Mouse (Mus musculus): ENCODE results near the gene Hnf4a. TPM values are rescaled to one million over a fixed set of nuclear protein-coding genes. Genes with fewer than 3 reads are reported as not detected.

Gene Hnf4a
- polyA plus RNA-seq, 1 experiment from 2014 or later, result 34.1 TPM

- Histone ChIP-seq H3K9ac (ENCODE audit: low read length) (no peak overlapping the region), H3K9me3 (replicated peaks; ENCODE audit: control insufficient read depth, low read length) (no peaks in the 10 kb centered on the region), H3K4me1 (ENCODE audit: control insufficient read depth, insufficient read depth, low read length) (no peaks in the 10 kb centered on the region), H3K27ac (ENCODE audit: low read length) (no peak overlapping the region), H3K4me3 (replicated peaks; ENCODE audit: low read length) (no peak overlapping the region), H3K27me3 (ENCODE audit: control insufficient read depth, insufficient read depth, low read length) (no peaks in the 10 kb centered on the region), H3K4me2 (ENCODE audit: low read depth, low read length) (no peak overlapping the region), H3K36me3 (ENCODE audit: control insufficient read depth, insufficient read depth, low read length) (no peaks in the 10 kb centered on the region)
- WGBS, result 77% methylated on average over 3 of the region's 3 CpGs
- no peak for ATAC-seq (ENCODE audit: insufficient read depth, low FRiP score)
Observed at GRCm38 (mm10) chr2:163574321-163574720, 67.7 kb downstream of the Hnf4a start.

DNA sequence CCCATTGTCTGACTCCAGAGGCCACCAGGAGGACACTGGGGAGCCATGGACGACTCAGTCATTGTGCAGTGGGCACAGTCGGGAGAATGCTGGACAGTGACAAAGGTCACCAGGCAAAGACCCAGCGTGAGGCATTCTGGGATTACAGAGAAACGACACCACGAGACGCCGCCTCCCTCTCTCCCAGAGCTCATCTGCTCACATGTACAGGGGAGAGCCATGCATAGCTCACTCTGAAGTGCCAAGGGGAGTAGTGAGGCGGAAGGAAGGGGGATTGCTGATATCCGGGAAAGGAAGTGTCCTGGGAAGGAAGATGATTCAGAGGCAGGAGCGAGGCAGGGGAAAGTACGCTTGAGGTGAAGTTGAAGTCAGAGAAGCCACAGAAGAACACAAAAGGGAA lies 68.6 kb downstream of the Hnf4a start:
- no peaks in the 10 kb centered on the region for H3K27me3 ChIP-seq (ENCODE audit: control insufficient read depth, insufficient read depth, low read length)
- H3K9ac ChIP-seq (ENCODE audit: low read length), result no peak overlapping the region
- H3K4me2 ChIP-seq (ENCODE audit: low read depth, low read length), result peak overlapping the region; percentile 30
- H3K9me3 ChIP-seq (replicated peaks; ENCODE audit: control insufficient read depth, low read length), result no peaks in the 10 kb centered on the region
- 39% methylated on average over 11 of the region's 11 CpGs for WGBS
- no peak for ATAC-seq (ENCODE audit: insufficient read depth, low FRiP score)
- H3K36me3 ChIP-seq (ENCODE audit: control insufficient read depth, insufficient read depth, low read length), result no peaks in the 10 kb centered on the region
- no peaks in the 10 kb centered on the region for H3K4me1 ChIP-seq (ENCODE audit: control insufficient read depth, insufficient read depth, low read length)
- H3K27ac ChIP-seq (ENCODE audit: low read length), result no peak overlapping the region
- H3K4me3 ChIP-seq (replicated peaks; ENCODE audit: low read length), result no peak overlapping the region

- ATAC-seq (ENCODE audit: insufficient read depth, low FRiP score), result no peak
- H3K4me2 ChIP-seq (ENCODE audit: low read depth, low read length), result no peak overlapping the region
- H3K27ac ChIP-seq (ENCODE audit: low read length), result no peak overlapping the region
- no peak overlapping the region for H3K9ac ChIP-seq (ENCODE audit: low read length)
- H3K9me3 ChIP-seq (replicated peaks; ENCODE audit: control insufficient read depth, low read length), result no peaks in the 10 kb centered on the region
- H3K4me3 ChIP-seq (replicated peaks; ENCODE audit: low read length), result no peak overlapping the region
- no peaks in the 10 kb centered on the region for H3K36me3 ChIP-seq (ENCODE audit: control insufficient read depth, insufficient read depth, low read length)
- no peaks in the 10 kb centered on the region for H3K27me3 ChIP-seq (ENCODE audit: control insufficient read depth, insufficient read depth, low read length)
- WGBS, result 84% methylated on average over 2 of the region's 2 CpGs
- H3K4me1 ChIP-seq (ENCODE audit: control insufficient read depth, insufficient read depth, low read length), result no peaks in the 10 kb centered on the region
Observed at GRCm38 (mm10) chr2:163577986-163578385, 71.4 kb downstream of the Hnf4a start.

DNA sequence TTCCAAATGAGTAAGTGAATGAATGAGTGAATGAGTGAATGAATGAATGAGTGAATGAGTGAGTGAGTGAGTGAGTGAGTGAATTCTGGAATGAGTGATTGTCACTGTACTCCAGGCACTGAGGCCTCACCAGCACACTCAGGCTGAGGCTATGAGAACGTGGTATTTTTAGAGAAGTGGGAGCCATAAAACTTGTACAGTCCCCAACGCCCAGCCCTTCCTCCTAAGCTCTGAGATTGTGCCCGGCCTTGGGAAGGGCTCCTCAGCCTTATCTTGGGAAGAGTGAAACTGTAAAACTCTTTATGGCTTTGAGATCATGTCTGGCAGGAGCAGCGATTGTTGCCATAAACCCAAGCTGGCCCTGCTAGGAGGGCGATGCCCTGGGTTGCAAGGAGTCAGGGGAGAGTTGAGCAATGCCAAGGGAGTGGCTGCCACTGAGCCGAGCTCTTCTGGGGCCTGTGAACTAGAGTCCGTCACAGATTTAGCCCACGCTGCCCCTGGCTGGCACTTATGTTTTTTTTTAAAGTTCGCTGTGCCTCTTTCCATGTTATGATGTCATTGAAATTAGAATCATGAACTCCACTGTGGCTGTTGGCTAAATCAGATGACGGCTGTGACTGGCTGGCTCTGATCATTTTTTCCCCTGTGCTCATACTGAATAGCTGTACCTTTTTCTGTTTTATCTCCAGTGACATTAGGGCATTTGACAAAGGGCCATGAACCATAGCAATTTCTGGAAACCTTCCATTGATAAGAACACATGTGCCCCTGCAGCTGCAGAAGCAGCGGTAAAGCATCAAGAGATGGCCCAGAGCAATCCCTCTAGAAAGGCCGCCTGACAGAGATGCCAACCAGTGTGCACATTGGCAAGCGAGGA lies 73.7 kb downstream of the Hnf4a start:
- Histone ChIP-seq H3K27ac (ENCODE audit: low read length) (no peak overlapping the region), H3K36me3 (ENCODE audit: control insufficient read depth, insufficient read depth, low read length) (no peaks in the 10 kb centered on the region), H3K4me1 (ENCODE audit: control insufficient read depth, insufficient read depth, low read length) (no peaks in the 10 kb centered on the region; the same call in 1 of the 2 replicates), H3K9me3 (replicated peaks; ENCODE audit: control insufficient read depth, low read length) (no peaks in the 10 kb centered on the region), H3K4me2 (ENCODE audit: low read depth, low read length) (no peak overlapping the region), H3K4me3 (replicated peaks; ENCODE audit: low read length) (no peak overlapping the region), H3K9ac (ENCODE audit: low read length) (no peak overlapping the region), H3K27me3 (ENCODE audit: control insufficient read depth, insufficient read depth, low read length) (no peaks in the 10 kb centered on the region)
- WGBS, result 74% methylated on average over 13 of the region's 13 CpGs
- peak; percentile 74; the same call in 1 of the 2 replicates for ATAC-seq (ENCODE audit: insufficient read depth, low FRiP score)

DNA sequence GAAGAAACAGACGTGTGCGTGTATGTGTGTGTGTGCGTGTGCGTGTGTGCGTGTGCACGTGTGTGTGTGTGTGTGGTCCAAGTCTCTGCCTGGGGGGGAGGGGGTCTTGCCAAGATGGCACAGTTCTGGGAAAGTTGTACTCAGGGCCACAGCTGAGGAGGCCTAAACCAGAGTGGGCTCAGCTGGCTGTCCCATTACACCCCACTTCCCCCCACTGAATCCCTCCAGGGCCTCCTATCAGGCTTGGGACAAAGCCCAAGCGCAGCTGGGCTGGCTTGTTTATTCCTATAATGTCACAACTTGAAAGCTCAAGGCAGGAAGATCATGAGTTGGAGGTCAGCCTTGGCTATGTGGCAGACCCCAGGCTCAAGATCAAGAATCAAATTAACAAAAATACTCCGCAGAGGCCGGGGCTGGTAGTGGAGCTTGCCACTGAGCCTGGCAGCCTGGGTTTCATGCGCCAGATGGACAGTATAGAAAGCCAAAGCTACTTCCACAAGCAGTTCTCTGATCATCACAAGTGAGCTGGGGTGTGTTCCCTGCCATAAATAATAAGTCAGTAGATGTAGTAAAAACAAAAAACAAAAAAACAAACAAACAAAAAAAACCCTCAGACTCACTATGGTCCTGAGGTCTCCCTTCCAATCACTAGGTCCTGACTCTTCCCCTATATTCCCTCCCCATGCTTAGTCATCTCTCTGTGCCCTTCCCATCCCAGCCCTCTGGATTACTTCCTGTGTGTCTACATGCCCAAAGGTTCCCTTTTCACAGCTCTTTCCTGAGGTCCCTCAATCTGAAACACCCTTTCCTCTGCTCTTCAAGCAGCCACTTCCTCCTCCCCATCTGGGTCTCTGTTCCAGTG lies 76.8 kb downstream of the Hnf4a start:
- Histone ChIP-seq H3K9ac (ENCODE audit: low read length) (no peak overlapping the region), H3K4me1 (ENCODE audit: control insufficient read depth, insufficient read depth, low read length) (no peaks in the 10 kb centered on the region; the same call in 1 of the 2 replicates), H3K4me2 (ENCODE audit: low read depth, low read length) (no peak overlapping the region), H3K4me3 (replicated peaks; ENCODE audit: low read length) (no peak overlapping the region), H3K27ac (ENCODE audit: low read length) (no peak overlapping the region), H3K27me3 (ENCODE audit: control insufficient read depth, insufficient read depth, low read length) (no peaks in the 10 kb centered on the region), H3K36me3 (ENCODE audit: control insufficient read depth, insufficient read depth, low read length) (no peaks in the 10 kb centered on the region), H3K9me3 (replicated peaks; ENCODE audit: control insufficient read depth, low read length) (no peaks in the 10 kb centered on the region)
- no peak for ATAC-seq (ENCODE audit: insufficient read depth, low FRiP score)
- 85% methylated on average over 10 of the region's 10 CpGs for WGBS

DNA sequence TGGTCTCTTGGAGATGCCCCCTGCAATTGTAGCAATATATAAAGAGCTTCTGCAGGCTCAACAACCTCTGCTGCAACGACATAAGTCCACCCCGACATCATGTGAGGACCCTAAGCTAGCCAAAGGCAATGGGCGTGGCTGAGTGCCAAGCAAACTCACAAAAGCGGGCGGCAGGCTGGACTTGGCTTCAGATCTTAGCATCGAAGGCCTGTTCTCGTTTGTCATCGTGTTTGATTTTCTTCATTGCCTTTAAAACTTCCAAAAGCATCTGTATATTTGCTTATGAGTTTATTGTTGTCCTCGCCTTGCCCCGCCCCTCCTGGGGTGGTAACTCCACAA lies 77.4 kb downstream of the Hnf4a start:
- no peak for ATAC-seq (ENCODE audit: insufficient read depth, low FRiP score)
- Histone ChIP-seq H3K27ac (ENCODE audit: low read length) (no peak overlapping the region), H3K4me1 (ENCODE audit: control insufficient read depth, insufficient read depth, low read length) (no peaks in the 10 kb centered on the region; the same call in 1 of the 2 replicates), H3K9ac (ENCODE audit: low read length) (no peak overlapping the region), H3K4me3 (replicated peaks; ENCODE audit: low read length) (no peak overlapping the region), H3K36me3 (ENCODE audit: control insufficient read depth, insufficient read depth, low read length) (no peaks in the 10 kb centered on the region), H3K27me3 (ENCODE audit: control insufficient read depth, insufficient read depth, low read length) (no peaks in the 10 kb centered on the region), H3K9me3 (replicated peaks; ENCODE audit: control insufficient read depth, low read length) (no peaks in the 10 kb centered on the region), H3K4me2 (ENCODE audit: low read depth, low read length) (no peak overlapping the region)
- 72% methylated on average over 10 of the region's 10 CpGs for WGBS

DNA sequence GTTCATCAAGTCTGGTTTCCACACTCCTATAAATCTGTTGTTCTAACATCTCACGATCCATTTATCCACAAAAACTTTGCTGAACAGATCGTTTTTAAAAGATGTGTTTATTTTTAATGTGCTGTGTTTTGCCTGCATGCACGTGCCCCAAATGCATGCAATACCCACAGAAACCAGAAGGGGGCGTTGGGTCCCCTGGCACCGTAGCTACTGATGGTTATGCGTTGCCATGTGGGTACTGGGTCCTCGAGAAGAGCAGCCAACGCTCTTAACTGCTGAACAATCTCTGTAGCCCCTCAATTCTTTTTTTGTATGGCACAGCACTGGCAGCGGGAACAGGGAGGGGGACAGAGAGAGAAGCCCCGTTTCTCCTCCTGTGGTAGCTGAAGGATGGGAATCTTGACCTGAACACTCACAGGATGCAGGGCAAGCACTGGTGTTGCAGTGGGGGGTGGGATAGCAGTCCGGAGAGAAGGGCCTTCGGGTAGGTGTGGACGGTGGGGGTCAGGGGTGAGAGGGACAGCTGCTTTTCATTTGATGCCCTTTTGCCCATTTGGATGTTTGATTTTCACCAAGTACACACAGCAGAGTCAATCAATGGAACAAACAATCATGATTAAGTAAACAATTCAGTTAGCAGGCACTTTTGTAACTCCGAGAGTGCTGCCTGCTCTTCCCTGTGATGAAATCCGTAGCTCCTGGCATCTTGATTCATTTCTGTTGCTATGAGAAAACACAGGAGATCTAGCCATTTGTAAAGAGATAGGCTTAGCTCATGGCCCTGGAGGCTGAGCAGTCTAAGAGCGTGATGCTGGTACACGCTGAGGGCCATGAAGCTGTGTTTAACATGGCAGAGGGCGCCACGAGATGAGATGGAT lies 80.0 kb downstream of the Hnf4a start:
- Histone ChIP-seq H3K27me3 (ENCODE audit: control insufficient read depth, insufficient read depth, low read length) (no peaks in the 10 kb centered on the region), H3K9ac (ENCODE audit: low read length) (no peak overlapping the region), H3K4me3 (replicated peaks; ENCODE audit: low read length) (no peak overlapping the region), H3K4me1 (ENCODE audit: control insufficient read depth, insufficient read depth, low read length) (no peaks in the 10 kb centered on the region; the same call in 1 of the 2 replicates), H3K36me3 (ENCODE audit: control insufficient read depth, insufficient read depth, low read length) (no peaks in the 10 kb centered on the region), H3K27ac (ENCODE audit: low read length) (no peak overlapping the region), H3K4me2 (ENCODE audit: low read depth, low read length) (no peak overlapping the region), H3K9me3 (replicated peaks; ENCODE audit: control insufficient read depth, low read length) (no peaks in the 10 kb centered on the region)
- no peak for ATAC-seq (ENCODE audit: insufficient read depth, low FRiP score)
- WGBS, result 36% methylated on average over 19 of the region's 19 CpGs

DNA sequence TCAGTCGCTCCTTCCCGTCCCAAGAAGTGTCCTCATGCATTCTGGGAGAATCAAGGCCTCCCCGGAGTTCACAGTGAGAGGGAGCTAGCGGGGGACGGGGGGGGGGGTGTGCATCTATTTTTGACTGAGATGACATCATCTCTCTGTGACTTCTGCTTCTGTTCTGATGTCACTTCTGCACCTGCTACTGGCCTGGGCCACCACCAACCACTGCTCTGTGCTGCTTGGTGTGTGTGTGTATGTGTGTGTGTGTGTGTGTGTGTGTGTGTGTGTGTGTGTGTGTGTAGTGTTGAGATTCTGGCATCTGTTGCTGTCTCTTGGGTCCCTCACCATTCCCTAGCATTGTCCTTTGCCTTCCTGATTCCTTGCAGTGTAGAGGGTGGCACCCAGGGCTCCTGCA lies 80.9 kb downstream of the Hnf4a start:
- no peaks in the 10 kb centered on the region for H3K9me3 ChIP-seq (replicated peaks; ENCODE audit: control insufficient read depth, low read length)
- ATAC-seq (ENCODE audit: insufficient read depth, low FRiP score), result no peak
- no peak overlapping the region for H3K4me3 ChIP-seq (replicated peaks; ENCODE audit: low read length)
- H3K27me3 ChIP-seq (ENCODE audit: control insufficient read depth, insufficient read depth, low read length), result no peaks in the 10 kb centered on the region
- no peak overlapping the region for H3K4me2 ChIP-seq (ENCODE audit: low read depth, low read length)
- 68% methylated on average over 5 of the region's 5 CpGs for WGBS
- H3K4me1 ChIP-seq (ENCODE audit: control insufficient read depth, insufficient read depth, low read length), result no peaks in the 10 kb centered on the region; the same call in 1 of the 2 replicates
- H3K9ac ChIP-seq (ENCODE audit: low read length), result no peak overlapping the region
- no peaks in the 10 kb centered on the region for H3K36me3 ChIP-seq (ENCODE audit: control insufficient read depth, insufficient read depth, low read length)
- no peak overlapping the region for H3K27ac ChIP-seq (ENCODE audit: low read length)

All from stomach, embryonic 16.5 days (tissue).